17 mouse cellular contexts compared by ENCODE assay signal in genomic region chr8:91845641-91846040, GRCm38 (mm10). TPM values are rescaled to one million over a fixed set of nuclear protein-coding genes. Genes with fewer than 3 reads are reported as not detected.
"Had no signal": no experiment of that assay in that cellular context is flagged by ENCODE, and none has a peak within 500 bp of the region (broad histone marks: within the 10 kb centered on the region; RNA-seq: fewer than 3 reads in every experiment).

No protein-coding gene starts in this region.

- H3K9me3 ChIP-seq: hindbrain, embryonic 15.5 days; liver, embryonic 13.5 days had no signal

- H3K9ac ChIP-seq: hindbrain, embryonic 15.5 days; liver, embryonic 13.5 days had no signal

- H3K4me1 ChIP-seq: hindbrain, embryonic 15.5 days; liver, embryonic 13.5 days had no signal

- H3K27me3 ChIP-seq: hindbrain, embryonic 15.5 days had no signal

- H3K4me2 ChIP-seq: hindbrain, embryonic 15.5 days; liver, embryonic 13.5 days; midbrain, embryonic 11.5 days had no signal

- ATAC-seq: intestine, postnatal 0 days had no signal

- DNase-seq: kidney, adult 2 months; kidney, postnatal 14 days; kidney, postnatal 4 days; liver, embryonic 13.5 days; lung, adult 2 months; lung, postnatal 14 days; lung, postnatal 4 days; midbrain, embryonic 14.5 days; thymus, adult 18-20 months; thymus, postnatal 36 days had no signal

- H3K4me3 ChIP-seq: hindbrain, embryonic 15.5 days; left cerebral cortex, adult 2 months; liver, embryonic 13.5 days had no signal

- H3K27ac ChIP-seq: hindbrain, embryonic 15.5 days; left cerebral cortex, adult 2 months; liver, embryonic 13.5 days had no signal

- H3K36me3 ChIP-seq: hindbrain, embryonic 15.5 days; liver, embryonic 13.5 days had no signal

RNA-seq across cellular contexts. Expression of gene Irx3, which starts 43.8 kb away (rescaled TPM):
- total RNA-seq: megakaryocyte progenitor cell, adult 5-6 weeks; megakaryocyte-erythroid progenitor cell, adult 5-6 weeks had no signal
- polyA plus RNA-seq: liver, embryonic 16.5 days had no signal
